Mouse (Mus musculus): ENCODE data around the gene Mapk13. TPM values are rescaled to one million over a fixed set of nuclear protein-coding genes. Genes with fewer than 3 reads are reported as not detected.

Gene Mapk13
- total RNA-seq, 2 experiments from 2014 or later = 0.13 TPM; not detected in 1

- intact Hi-C loops (cut with DNase I) = no loop called here
- H3K4me3 ChIP-seq = no peak overlapping the region
- no peak for DNase-seq
- no peak overlapping the region for H3K27ac ChIP-seq
- TF ChIP-seq CTCF (IDR thresholded peaks at IDR 0.05) = no peak
Measured at GRCm38 (mm10) chr17:28780836-28781235, 11.7 kb downstream of the Mapk13 start.

- Histone ChIP-seq H3K27ac (no peak overlapping the region), H3K4me3 (no peak overlapping the region)
- intact Hi-C loops (cut with DNase I) = no loop called here
- no peak for DNase-seq
- no peak for TF ChIP-seq CTCF (IDR thresholded peaks at IDR 0.05)
Measured at GRCm38 (mm10) chr17:28781290-28782045, 12.4 kb downstream of the Mapk13 start.

- no peak for TF ChIP-seq CTCF (IDR thresholded peaks at IDR 0.05)
- intact Hi-C loops (cut with DNase I) = no loop called here
- Histone ChIP-seq H3K27ac (no peak overlapping the region), H3K4me3 (no peak overlapping the region)
- DNase-seq = no peak
Measured at GRCm38 (mm10) chr17:28785036-28785435, 15.9 kb downstream of the Mapk13 start.

- no peak for DNase-seq
- intact Hi-C loops (cut with DNase I) = no loop called here
- Histone ChIP-seq H3K4me3 (no peak overlapping the region), H3K27ac (no peak overlapping the region)
- TF ChIP-seq CTCF (IDR thresholded peaks at IDR 0.05) = no peak
Measured at GRCm38 (mm10) chr17:28787507-28787906, 18.4 kb downstream of the Mapk13 start.

- TF ChIP-seq CTCF (IDR thresholded peaks at IDR 0.05) = no peak
- no peak for DNase-seq
- Histone ChIP-seq H3K27ac (no peak overlapping the region), H3K4me3 (no peak overlapping the region)
- intact Hi-C loops (cut with DNase I) = no loop called here
Measured at GRCm38 (mm10) chr17:28797031-28797430, 27.9 kb downstream of the Mapk13 start.

- H3K27ac ChIP-seq = peak overlapping the region; percentile 96; the same call in 1 of the 2 replicates
- TF ChIP-seq CTCF (IDR thresholded peaks at IDR 0.05) = no peak
- no peak for DNase-seq
- peak overlapping the region; percentile 79 for H3K4me3 ChIP-seq
- intact Hi-C loops (cut with DNase I) = loop anchor here (1.0 to 2.0 kb wide), 2 partner anchors 37 to 109 kb away; partner anchors contain the start of genes Mapk14 and Slc26a8
Measured at GRCm38 (mm10) chr17:28799291-28800160, 30.4 kb downstream of the Mapk13 start.

- Histone ChIP-seq H3K4me3 (peak overlapping the region; percentile 79), H3K27ac (peak overlapping the region; percentile 96)
- TF ChIP-seq CTCF (IDR thresholded peaks at IDR 0.05) = no peak
- intact Hi-C loops (cut with DNase I) = loop anchor here (1.0 to 2.0 kb wide), 2 partner anchors 38 to 109 kb away; partner anchors contain the start of genes Mapk14 and Slc26a8
- no peak for DNase-seq
Measured at GRCm38 (mm10) chr17:28800281-28800670, 31.2 kb downstream of the Mapk13 start.

GRCm38 (mm10) chr17:28800671-28801412, 31.7 kb downstream of the Mapk13 start, which contains the start of gene Brpf3:
Gene Brpf3, plus strand, starts transcription at chr17:28801090.
- intact Hi-C loops (cut with DNase I) = loop anchor here (1.0 to 2.0 kb wide), 2 partner anchors 39 to 110 kb away; partner anchors contain the start of genes Mapk14 and Slc26a8
- Histone ChIP-seq H3K4me3 (peak within 1 kb of the TSS; percentile 79), H3K27ac (peak within 1 kb of the TSS; percentile 96)
- peak; percentile 92 for DNase-seq
- peak; percentile 73 for TF ChIP-seq CTCF (IDR thresholded peaks at IDR 0.05)

GRCm38 (mm10) chr17:28801474-28802005, 32.4 kb downstream of the Mapk13 start:
- peak; percentile 100 for DNase-seq
- TF ChIP-seq CTCF (IDR thresholded peaks at IDR 0.05) = no peak
- H3K4me3 ChIP-seq = peak overlapping the region; percentile 79
- peak overlapping the region; percentile 96 for H3K27ac ChIP-seq
- intact Hi-C loops (cut with DNase I) = loop anchor here (2.0 kb wide), 1 partner anchor 111 kb away; the partner anchor contains the start of genes Mapk14 and Slc26a8

- intact Hi-C loops (cut with DNase I) = no loop called here
- Histone ChIP-seq H3K27ac (peak overlapping the region; percentile 96), H3K4me3 (peak overlapping the region; percentile 79)
- DNase-seq = peak; percentile 44
- no peak for TF ChIP-seq CTCF (IDR thresholded peaks at IDR 0.05)
Measured at GRCm38 (mm10) chr17:28802006-28802481, 32.9 kb downstream of the Mapk13 start.

- no peak for DNase-seq
- no peak for TF ChIP-seq CTCF (IDR thresholded peaks at IDR 0.05)
- no peak overlapping the region for H3K27ac ChIP-seq
- no peak overlapping the region for H3K4me3 ChIP-seq
- intact Hi-C loops (cut with DNase I) = no loop called here
Measured at GRCm38 (mm10) chr17:28803316-28803715, 34.2 kb downstream of the Mapk13 start.

- no peak overlapping the region for H3K4me3 ChIP-seq
- no peak overlapping the region for H3K27ac ChIP-seq
- no peak for TF ChIP-seq CTCF (IDR thresholded peaks at IDR 0.05)
- intact Hi-C loops (cut with DNase I) = no loop called here
- DNase-seq = no peak
Measured at GRCm38 (mm10) chr17:28804973-28805372, 35.9 kb downstream of the Mapk13 start.
